Mouse (Mus musculus) common myeloid progenitor, adult 5-6 weeks (primary cell): ENCODE measurements at regions not wholly inside any gene's neighbourhood (a gene's known extent, or its start where the extent isn't known, plus 50 kb on each side); places are given as distances from the start of the nearest gene placed in this dataset.
A peak's percentile ranks its signal among the peaks of the same experiment; 100 is the strongest.

Experiments used
- ATAC-seq: replicated peaks from 2 replicates; pipeline ENCODE4 v1.8.0; 2016; ENCODE audit warnings: low read depth, mild to moderate bottlenecking, moderate TSS enrichment, inconsistent platforms; ENCODE audit not compliant: poor library complexity, severe bottlenecking

DNA sequence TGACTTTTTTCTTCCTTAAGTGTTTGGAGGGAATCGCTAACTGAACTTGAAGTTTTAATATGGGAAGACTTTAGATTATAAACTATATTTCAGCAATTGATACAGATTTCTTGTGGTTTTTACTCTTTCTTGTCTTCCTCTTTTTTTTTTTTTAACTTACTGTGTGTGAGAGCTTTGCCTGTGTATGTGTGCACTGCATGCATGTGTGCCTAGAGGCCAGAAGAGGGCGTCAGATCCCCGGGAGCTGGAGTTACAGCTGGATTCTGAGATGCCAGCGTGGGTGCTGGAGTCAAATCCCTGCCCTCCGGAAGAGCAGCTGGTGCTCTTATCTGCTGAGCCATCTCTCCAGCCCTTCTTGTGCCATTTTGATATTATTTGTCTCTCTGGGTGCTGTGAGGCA lies 129.6 kb downstream of the Trim33 start:
- ATAC-seq, result no peak

DNA sequence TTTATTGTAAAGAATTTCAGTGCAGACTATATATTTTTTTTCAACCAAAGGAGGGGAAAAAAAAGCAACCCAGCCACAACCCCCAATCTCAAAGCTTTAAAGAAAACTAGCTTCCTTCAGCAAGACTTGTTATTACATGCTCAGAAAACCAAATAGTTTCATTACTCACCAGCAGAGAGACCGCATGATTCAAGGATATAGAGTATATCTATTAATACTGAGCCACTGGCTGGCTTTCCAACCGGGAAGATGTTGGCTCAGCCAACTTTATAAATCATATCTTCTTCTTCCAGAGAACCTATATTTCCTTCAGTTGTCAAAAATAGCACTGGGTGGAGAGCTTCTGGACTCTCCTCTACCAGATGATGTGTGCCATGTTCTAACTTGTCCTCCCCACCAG lies 133.2 kb downstream of the Trim33 start:
- no peak for ATAC-seq

DNA sequence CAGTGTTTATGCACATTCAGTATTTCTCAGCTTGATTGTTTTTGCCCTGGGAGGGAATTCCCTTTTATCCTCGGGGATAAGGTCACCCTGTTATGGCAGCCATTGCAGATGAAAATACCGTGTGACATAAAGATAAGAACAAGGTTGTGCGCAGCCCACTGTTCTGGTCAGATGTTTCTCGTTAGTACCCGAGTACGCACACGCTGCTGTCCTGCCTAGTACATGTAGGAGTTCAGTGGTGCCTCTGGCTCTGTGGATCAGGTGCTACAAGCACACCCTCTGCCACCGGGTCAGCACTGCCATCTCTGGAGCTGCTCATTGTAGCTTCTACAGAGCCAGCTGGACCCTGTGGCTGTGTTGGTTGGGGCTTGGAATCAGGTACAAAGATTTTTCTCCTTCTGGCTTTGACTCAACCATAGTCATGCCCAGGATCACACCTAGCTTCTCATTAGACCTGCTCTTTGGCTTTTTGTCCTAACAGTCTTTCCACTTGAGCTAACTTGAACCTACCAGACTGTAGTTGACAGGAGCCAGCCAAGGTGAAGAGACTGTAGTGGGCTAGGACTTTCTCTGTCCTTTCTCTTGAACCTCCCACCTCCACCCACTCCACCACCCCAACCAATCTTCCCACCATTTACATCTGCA lies 136.1 kb downstream of the Trim33 start:
- no peak for ATAC-seq

DNA sequence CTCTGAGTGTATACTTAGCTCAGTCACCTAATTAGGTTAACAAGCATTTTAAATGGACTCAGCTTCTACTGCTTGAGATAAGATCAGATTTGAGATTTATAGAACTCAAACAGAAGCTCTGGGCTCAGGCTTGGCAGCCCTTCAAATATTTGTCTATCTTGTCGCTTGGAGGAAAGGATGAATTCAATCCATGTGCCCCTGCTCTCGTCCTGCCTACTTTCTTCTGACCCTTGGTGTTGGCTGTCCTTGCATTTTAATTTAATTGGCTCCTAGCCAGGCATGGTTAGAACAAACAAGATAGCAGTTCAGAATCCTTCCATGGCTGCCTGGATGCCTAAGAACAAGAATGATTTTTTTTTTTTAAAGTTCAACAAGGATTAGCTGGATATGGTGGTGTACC lies 137.2 kb downstream of the Trim33 start:
- ATAC-seq, result no peak

DNA sequence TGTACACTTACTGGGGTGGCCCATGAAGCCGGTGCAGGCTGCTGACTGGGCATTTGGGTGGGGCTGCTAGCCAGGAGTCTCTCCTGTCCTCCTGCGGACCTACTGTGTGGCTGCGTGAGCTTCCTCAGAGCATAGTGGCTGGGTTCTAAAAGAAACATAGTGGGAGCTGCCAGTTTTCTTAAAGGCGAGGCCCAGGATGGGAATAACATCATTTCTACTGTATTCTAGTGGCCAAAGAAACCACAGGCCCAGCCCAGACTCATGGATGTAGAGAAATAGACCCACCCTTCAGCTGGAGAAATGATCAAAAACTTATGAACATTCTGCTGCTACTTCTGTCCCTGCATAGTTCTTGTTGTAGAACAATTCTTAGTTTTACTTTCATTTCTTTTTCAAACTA lies 138.7 kb downstream of the Trim33 start:
- no peak for ATAC-seq

DNA sequence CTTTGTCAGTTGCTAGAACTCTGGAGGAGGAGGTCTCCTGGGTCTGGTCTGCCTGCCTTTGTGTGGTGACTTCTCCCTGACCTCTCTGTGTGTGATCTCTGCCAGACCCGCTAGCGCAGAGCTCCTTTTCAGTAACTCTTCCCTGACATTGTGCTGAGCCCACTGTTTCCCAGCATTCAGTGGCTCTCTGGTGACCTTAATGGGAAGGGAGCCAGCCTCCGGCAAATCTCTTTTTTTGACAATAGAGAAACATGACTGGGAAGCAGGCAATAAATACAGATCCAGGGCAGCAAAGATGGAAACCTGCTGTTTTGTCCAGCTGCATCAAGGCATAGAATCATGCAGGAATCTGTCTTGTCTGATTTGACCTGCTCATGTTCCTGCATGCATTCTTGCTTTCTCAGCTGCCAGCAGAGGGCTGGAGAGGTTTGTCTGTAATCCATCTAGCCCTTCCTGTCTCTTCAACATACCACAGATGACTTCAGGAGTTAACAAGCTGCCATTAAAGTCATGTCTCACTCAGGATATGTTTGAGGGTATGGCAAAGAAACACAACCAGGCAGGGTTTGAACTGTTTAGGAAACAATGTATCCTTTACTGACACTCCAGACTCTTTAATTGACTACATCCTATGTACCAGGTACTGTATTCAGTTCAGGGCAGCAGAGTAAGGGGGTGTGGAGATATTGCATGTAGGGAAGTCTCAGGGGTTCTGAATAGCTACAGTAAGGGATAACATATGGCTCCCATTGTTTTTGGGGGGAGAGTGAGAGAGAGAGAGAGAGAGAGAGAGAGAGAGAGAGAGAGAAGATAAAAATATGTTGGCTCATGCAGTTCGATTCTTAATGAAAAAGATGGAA lies 140.9 kb downstream of the Trim33 start:
- ATAC-seq, result no peak

DNA sequence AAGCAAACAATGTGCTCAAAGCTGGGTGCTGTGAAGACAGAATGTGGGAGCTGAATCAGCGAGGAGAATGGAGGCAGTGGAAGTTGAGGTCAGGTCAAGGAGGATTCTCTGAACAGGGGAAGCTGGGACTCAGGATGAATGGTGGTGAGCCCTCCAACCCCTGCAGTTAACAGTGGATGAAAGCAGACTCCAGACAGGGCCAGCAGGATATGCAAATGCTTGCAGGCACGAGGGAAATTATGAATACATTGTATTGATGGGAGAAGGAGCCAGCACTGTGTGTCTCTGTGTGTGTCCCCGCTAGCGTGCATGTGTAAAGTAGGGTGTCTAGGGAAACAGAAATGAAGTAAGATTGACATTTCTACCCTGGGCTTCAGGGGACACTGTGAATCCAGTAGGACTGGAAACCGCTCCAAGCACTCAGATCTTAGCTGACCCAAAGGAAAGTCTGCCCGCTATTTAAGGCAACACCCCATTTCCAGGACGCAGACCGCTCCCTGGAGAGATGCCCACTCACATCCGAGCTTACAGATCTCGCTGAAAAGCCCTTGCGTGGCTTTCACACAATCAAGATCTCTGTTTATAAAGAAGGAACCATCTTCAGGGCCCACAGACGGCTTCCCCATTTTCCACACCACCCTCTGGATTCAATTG lies 141.7 kb downstream of the Trim33 start:
- ATAC-seq, result no peak

DNA sequence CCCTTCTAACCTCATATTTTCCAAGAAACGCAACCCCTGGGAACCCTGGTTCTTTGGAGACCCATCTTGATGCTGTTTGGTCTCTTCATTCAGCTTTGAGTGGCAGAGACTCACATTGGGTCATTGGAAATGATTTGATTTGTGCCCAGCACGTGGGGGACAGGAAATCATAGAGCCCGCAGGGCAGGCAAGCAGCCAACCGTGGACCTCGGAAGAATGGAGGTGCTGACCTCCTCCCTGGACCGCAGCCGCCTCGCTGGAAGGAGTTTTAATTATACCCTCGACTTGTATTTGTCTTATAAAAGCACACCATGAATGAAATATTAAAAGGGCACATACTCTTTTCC lies 142.2 kb downstream of the Trim33 start:
- ATAC-seq, result no peak

DNA sequence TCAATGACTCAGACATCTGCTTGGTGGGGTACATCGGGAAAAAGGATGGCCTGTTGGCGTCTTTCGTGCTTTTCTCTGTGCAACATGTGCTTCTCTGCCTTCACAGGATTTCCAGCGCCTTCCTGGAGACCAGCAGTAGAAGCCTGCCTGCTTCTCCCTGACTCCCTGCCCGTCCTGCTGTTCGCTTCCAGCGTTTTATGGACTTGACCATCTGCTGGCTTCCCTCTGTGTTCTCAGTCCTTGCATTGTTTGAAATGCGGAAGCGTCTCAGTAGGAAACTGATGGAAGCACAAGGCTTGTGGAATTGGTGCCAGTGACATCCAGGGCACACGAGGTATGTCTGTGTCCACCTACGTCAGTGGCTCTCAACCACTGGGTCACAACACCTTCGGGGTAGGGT lies 143.7 kb downstream of the Trim33 start:
- ATAC-seq, result no peak

DNA sequence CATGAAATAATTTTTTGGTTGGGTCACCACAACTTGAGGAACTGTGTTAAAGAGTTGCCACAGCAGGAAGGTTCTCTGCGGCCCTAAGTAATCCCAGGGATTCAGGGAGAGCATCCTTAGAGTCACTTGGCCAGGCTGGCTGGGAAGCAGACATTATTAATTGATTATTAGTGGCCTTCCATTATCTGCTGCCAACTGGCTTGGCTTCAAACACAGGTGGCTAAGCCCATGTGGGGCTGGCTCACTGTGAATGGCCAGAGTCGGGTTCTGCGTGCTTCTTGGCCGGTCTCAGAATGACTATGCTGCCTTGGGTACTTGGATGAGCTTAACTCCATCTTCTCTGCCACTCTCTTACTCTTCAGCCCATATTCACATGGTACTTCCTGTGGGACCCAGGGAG lies 144.2 kb downstream of the Trim33 start:
- no peak for ATAC-seq

DNA sequence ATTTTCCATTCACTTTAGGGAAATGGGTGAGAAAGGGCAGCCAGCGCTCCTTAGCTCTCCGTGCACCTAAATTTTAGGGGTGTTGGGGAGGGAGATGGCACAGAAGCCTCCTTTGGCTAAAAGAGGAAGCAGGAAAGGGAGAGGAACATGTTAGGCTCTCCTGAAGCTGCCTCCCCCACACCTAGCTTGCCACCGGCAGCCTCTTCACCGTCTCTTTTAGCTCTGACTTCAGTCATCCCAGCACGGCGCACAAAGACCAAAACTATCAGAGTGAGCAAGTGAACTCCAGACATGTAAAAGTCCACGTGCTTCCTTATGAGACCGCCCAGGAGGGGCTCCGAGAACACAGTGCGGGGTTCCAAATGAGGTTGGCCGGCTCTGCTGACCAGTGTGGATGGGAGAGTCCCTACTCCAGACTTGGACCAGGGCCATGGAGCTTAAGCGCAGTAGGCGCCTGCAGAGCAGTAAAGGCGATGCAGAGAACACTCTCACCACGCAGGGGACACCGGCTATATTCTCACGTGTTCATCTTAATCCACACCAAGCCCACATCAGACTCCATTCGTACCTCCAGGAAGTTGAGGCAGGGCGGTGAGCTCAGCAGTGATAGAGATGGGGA lies 146.8 kb downstream of the Trim33 start:
- ATAC-seq, result no peak

DNA sequence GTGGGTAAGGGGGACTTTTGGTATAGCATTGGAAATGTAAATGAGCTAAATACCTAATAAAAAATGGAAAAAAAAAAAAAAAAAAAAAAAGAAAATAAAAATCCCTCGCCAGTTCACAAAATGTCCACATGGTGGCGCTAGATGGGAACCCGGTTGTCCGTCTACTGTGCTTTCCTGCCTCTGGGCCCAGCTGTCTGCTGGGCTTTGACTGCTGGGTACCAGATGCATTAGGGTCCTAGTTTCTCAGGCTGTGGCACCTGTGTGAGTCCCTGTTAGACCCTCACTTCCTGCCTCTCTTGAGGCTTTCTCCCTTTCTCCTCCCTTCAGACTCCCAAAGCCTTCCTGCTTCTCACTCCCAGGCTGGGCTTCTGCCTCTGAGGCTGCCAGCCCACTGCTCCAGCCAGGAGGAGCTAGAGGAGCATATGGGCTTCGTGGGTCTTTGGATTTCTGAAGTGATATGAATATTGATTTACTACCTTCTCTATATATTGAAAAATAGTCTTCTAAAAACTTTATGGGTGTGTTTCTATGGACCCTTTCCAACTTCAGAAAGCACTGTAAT lies 145.7 kb upstream of the Syt6 start:
- ATAC-seq, result peak; percentile 63

DNA sequence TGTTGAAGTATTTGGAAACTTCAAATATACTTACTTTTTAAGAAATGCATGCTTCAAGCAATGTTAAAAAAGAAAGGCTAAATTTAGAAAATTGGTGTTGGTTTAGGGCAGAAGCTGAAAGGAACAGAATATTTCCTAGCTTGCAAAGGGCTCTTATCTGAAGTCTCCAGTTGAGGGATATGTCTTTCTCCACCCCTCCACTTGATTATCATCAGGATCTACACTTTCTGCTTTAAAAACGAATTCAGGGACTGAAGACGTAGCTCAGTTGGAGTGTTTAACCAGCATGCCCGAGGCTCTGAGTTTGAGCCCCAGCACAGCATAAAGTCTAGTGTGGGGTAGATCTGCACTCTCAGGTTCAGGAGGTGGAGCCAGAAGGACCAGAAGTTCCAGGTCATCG lies 144.9 kb upstream of the Syt6 start:
- no peak for ATAC-seq

DNA sequence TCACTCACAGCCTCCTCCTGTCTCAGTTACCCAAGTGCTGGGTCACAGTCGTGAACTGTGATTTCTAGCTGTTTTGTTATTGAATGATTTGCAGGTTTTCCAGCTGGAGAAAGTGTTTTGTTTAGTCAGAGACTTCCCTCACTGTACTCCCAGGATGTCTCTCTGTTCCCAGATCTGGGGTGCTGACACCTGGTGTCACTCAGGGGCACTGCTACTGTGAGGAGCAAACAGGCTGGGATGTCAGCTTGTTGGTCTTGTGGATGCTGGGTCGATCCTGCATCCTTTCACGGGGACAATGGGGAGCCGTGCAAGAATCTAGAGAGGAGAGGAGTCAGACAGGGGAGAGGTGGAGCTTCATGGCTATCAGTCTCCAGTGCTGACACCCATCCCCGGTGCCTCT lies 142.8 kb upstream of the Syt6 start:
- 0 out of 2 replicates have a peak, but pooled peaks have one; percentile 47 for ATAC-seq

DNA sequence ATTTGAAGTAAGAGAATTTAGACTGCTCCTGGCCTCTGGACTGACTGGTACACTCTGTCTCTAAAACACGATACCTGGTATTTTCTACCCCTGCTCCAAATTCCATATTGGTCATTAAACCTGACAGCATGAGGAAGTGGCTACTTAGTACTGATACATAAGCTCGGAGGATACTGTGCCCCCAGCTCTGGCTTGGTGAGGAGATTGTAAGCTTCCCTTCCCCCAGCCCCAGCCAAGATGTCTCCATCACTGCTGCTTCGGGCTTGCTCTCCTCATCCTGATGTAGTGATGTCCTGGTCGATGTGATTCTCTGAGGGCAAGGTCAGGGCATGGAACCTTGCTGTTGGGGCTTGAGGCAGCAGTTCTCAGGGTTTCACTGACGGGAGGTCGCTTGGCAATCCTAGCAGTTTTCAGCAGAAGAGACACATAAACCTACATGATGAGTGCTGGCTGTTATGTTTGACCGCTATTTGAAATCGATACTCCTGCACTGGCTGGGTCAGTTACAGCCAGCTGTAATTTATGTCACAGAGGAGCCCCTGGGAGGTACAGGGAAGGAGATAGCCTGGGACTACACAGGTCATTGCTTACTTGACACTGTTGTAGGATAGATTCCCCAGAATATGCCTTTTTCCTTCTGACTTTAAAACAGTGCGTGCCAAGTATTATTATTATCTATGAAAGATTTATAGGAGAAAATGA lies 138.0 kb upstream of the Syt6 start:
- ATAC-seq, result no peak

DNA sequence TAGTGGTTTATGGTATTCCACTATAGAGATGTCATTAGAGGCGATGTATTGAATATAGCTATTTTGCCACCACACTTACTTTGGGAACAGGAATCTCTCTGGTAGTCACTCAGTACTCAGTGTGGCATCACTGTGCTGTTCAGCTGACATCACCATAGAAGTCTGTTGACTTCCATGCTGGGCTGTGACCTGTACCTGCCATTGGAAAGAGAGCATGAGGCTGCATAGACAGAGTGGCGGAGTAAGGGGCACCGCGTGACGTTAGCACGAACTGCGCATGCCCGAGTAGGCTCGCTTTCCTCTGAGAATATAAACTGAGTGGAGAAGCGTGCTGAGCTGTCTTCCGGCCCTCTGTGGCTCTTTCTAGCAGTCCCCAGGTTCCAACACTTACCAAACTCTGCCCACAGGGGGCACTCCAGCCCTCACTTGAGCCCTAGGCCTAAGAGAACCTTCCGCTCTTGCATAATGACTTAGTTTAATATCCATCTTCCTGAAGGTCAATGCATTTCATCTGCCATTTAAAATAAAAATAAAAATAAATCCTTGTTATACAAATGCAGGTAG lies 136.2 kb upstream of the Syt6 start:
- peak; percentile 79 for ATAC-seq

DNA sequence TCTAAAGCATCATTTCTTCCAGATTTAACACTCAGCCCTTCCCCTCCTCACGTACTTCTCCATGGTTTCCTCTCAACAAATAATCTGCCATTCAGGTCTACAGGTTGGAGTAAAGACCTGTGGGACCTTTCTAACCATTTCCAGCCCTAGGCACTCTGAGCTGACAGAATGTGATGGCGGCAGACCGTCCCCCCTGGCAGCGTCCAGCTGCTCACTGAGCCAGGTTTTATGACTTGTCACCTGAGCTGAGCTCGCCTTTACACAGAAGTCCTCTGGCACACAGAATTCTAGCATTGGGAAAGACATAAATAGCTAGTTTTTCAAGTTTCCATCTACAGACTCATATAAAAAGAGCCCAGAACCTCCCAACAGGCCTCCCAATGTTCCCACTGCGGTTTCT lies 131.8 kb upstream of the Syt6 start:
- no peak for ATAC-seq

DNA sequence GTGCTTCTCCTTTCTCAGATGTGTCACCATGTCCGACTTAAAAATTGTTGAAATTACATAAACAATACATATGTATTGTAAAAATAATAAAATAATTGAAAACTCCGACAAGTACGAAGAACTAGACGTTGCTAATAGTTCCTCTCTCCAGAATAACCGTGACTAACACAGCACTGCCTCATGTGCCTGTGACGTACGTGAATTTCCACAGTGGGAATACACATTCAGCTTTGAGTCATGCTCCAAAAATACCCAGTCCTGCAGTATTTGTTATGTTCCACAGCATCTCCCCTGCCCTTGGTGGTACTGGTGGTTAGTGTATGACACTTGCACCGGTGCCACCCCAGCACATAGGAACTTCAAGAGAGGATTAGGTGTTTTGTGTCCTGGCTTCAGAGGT lies 129.2 kb upstream of the Syt6 start:
- ATAC-seq, result no peak

DNA sequence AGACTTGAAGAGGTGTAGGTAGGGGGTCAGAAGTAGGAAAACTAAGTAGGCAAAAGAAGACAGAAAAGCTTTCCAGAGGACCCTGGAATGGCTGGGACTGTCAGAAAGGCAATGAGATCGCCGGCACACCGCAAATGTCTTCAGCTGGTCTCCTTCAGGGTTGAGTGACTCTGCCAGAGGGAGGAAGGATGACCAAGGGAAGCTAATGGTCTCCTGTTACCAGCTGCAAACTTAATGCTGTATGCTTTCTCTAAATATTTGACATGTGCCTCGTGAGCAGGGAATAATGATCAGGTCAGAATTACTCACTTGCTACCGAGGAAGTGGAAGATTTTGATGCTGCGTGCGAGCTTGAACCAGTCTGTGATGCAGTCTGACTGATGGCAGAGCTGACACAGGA lies 125.2 kb upstream of the Syt6 start:
- no peak for ATAC-seq

DNA sequence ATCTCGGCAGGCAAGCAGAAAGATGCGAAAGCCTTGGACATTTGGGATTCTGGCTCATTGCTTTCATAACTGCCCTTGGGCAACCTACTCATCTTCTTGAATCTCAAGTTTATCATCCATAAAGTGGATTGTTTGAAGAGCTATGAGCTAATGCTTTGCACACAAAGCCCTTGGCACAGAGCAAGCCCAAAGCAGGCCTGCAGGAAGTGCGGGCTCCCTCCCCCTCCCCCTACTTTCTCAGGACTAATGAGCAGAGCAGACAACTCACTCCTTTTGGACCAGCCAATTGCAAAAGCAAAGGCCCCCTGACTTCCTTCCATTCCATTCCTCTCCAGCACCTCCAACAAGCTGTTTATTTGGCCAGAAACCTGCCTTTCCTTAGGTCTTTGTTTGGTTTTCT lies 123.1 kb upstream of the Syt6 start:
- no peak for ATAC-seq
